Mouse (Mus musculus) C2C12 (cell line): ENCODE measurements around the gene Vmn2r104. TPM values are rescaled to one million over a fixed set of nuclear protein-coding genes. Genes with fewer than 3 reads are reported as not detected.

ENCODE experiments used
- H3K27me3 ChIP-seq: one replicate; pipeline ENCODE4 v1.6.1; 2011; ENCODE audit not compliant: control insufficient read depth, insufficient read depth, insufficient read length
- H3K36me3 ChIP-seq: one replicate; pipeline ENCODE4 v1.6.1; 2011; ENCODE audit not compliant: control insufficient read depth, insufficient read depth
- H3K4me3 ChIP-seq: one replicate; pipeline ENCODE4 v1.5.1; 2011; ENCODE audit warnings: mild to moderate bottlenecking, control low read depth; ENCODE audit not compliant: poor library complexity, insufficient read depth, severe bottlenecking
- H3K79me2 ChIP-seq: one replicate; pipeline ENCODE4 v1.6.1; 2011; ENCODE audit not compliant: control insufficient read depth, insufficient read depth
- H3K79me3 ChIP-seq: one replicate; pipeline ENCODE4 v1.6.1; 2011; ENCODE audit warnings: low read depth, control low read depth
- H3ac ChIP-seq: one replicate; pipeline ENCODE3; 2011; ENCODE audit warnings: low read depth; ENCODE audit not compliant: control insufficient read depth, insufficient read length
- CEBPB ChIP-seq: IDR thresholded peaks from one replicate; pipeline ENCODE4 v1.6.1; 2011; ENCODE audit warnings: low read depth, mild to moderate bottlenecking, control low read depth, moderate library complexity
- CTCF ChIP-seq: IDR thresholded peaks from one replicate; pipeline ENCODE4 v1.5.1; 2011; ENCODE audit not compliant: control insufficient read depth, insufficient read depth, insufficient read length
- FOSL1 ChIP-seq: IDR thresholded peaks from one replicate; pipeline ENCODE4 v1.8.0; 2011; ENCODE audit warnings: mild to moderate bottlenecking, low read length; ENCODE audit not compliant: poor library complexity, insufficient read depth, severe bottlenecking
- MAX ChIP-seq: IDR thresholded peaks from one replicate; pipeline ENCODE4 v1.6.1; 2011; ENCODE audit warnings: mild to moderate bottlenecking, control low read depth
- MYOD1 ChIP-seq: IDR thresholded peaks from one replicate; pipeline ENCODE4 v1.6.1; 2011; ENCODE audit warnings: low read depth; ENCODE audit not compliant: control insufficient read depth, insufficient read length
- MYOG ChIP-seq: IDR thresholded peaks from one replicate; pipeline ENCODE4 v1.6.1; 2011; ENCODE audit not compliant: control insufficient read depth, insufficient read length; ENCODE audit errors: extremely low read depth
- USF1 ChIP-seq: IDR thresholded peaks from one replicate; pipeline ENCODE4 v1.6.1; 2011; ENCODE audit warnings: low read depth, mild to moderate bottlenecking, control low read depth, moderate library complexity
- long read RNA-seq, 2 experiments: library from polyadenylated mRNA; unstranded; transcript quantifications; one replicate each; pipeline ENCODE4 v2.0.0; 2019 to 2020
- polyA plus RNA-seq: library from polyadenylated mRNA; unstranded; fragments of >200 nt; fragmentation: generic; extraction: Trizol; gene quantifications from one replicate; pipeline ENCODE4 v1.2.1, GENCODE M21; 2012; ENCODE audit warnings: missing spikeins

Vmn2r104 gene
- under 0.01 TPM for polyA plus RNA-seq
- long read RNA-seq, experiment 1, result 0 reads
- long read RNA-seq, experiment 2, result 0 reads

GRCm38 (mm10) chr17:20048236-20048635, at the start of gene Vmn2r104:
TSS of gene Vmn2r104 (minus strand) at chr17:20048336.
- Histone ChIP-seq H3K36me3 (no peaks in the 10 kb centered on the region), H3K4me3 (no peak within 1 kb of the TSS), H3K27me3 (no peaks in the 10 kb centered on the region), H3ac (no peak within 1 kb of the TSS), H3K79me3 (no peaks in the 10 kb centered on the region), H3K79me2 (no peaks in the 10 kb centered on the region)
- TF ChIP-seq MAX, result no peak
- TF ChIP-seq FOSL1, result no peak
- TF ChIP-seq MYOG, result no peak
- TF ChIP-seq USF1, result no peak
- TF ChIP-seq CTCF, result no peak
- TF ChIP-seq MYOD1, result no peak
- TF ChIP-seq CEBPB, result no peak

GRCm38 (mm10) chr17:20074090-20074489, 26.0 kb upstream of the Vmn2r104 start:
- no peak overlapping the region for H3K4me3 ChIP-seq
- no peak for TF ChIP-seq CTCF
- no peak for TF ChIP-seq MYOG
- TF ChIP-seq CEBPB, result no peak
- TF ChIP-seq MAX, result no peak
- TF ChIP-seq USF1, result no peak
- TF ChIP-seq MYOD1, result no peak
- TF ChIP-seq FOSL1, result no peak
- no peaks in the 10 kb centered on the region for H3K36me3 ChIP-seq
- H3K79me3 ChIP-seq, result no peaks in the 10 kb centered on the region
- H3K79me2 ChIP-seq, result no peaks in the 10 kb centered on the region
- no peaks in the 10 kb centered on the region for H3K27me3 ChIP-seq
- no peak overlapping the region for H3ac ChIP-seq

GRCm38 (mm10) chr17:20071656-20072396, 23.7 kb upstream of the Vmn2r104 start:
- Histone ChIP-seq H3K27me3 (no peaks in the 10 kb centered on the region), H3K79me2 (no peaks in the 10 kb centered on the region), H3K4me3 (no peak overlapping the region), H3K36me3 (no peaks in the 10 kb centered on the region), H3K79me3 (no peaks in the 10 kb centered on the region), H3ac (no peak overlapping the region)
- TF ChIP-seq MYOG, result no peak
- TF ChIP-seq CEBPB, result no peak
- no peak for TF ChIP-seq MAX
- TF ChIP-seq USF1, result no peak
- no peak for TF ChIP-seq CTCF
- no peak for TF ChIP-seq FOSL1
- no peak for TF ChIP-seq MYOD1

Other genes starting within 250 kb of the Vmn2r104 start
- not detected for gene Fpr-rs7, start 65.9 kb upstream of the Vmn2r104 start, polyA plus RNA-seq
- not detected for gene Fpr-rs6, start 134.8 kb upstream of the Vmn2r104 start, polyA plus RNA-seq
- gene Vmn2r105, start 186.7 kb upstream of the Vmn2r104 start, polyA plus RNA-seq, result not detected
- gene Vmn2r106, start 237.2 kb upstream of the Vmn2r104 start, polyA plus RNA-seq, result not detected